In the genomic region with DNA sequence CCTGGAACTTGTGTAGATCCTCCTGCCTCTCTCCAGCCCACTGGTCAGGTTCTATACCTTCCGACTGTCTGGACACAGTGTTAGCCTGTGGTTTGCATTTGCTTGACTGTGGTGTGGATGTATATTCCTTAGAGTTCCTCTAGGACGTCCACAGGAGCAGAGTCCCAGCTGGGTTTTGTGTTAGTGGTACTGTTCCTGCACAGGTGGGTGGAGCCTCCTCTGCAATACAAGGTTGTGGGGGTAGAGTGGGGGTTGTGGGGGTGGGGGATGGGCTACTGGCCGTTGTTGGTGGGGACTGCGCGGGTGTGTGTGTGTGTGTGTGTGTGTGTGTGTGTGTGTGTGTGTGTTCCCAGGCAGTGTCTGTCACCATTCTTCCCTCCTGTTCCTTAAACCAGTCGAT, we compare ENCODE assay signal across 8 mouse cellular contexts. TPM values are rescaled to one million over a fixed set of nuclear protein-coding genes. Genes with fewer than 3 reads are reported as not detected.
DNase-seq lines count a peak whose midpoint lies in the region; ATAC-seq and TF ChIP-seq lines count a peak whose summit lies in the region.

No protein-coding gene starts in this region.

- TF ChIP-seq CTCF in intestine, postnatal 0 days (IDR thresholded peaks at IDR 0.05; ENCODE audit: low read depth) = no peak

- H3K9me3 ChIP-seq in intestine, embryonic 14.5 days (ENCODE audit: control insufficient read depth, low read length) = no peaks in the 10 kb centered on the region
- H3K9me3 ChIP-seq in intestine, postnatal 0 days (ENCODE audit: control insufficient read depth) = no peaks in the 10 kb centered on the region
- no peaks in the 10 kb centered on the region for H3K9me3 ChIP-seq in embryonic facial prominence, embryonic 13.5 days
- H3K9me3 ChIP-seq in hindbrain, embryonic 10.5 days = no peaks in the 10 kb centered on the region
- no peaks in the 10 kb centered on the region for H3K9me3 ChIP-seq in midbrain, embryonic 12.5 days

- H3K27me3 ChIP-seq in intestine, embryonic 14.5 days (replicated peaks; ENCODE audit: control insufficient read depth, insufficient read depth, low read length) = no peaks in the 10 kb centered on the region
- H3K27me3 ChIP-seq in intestine, postnatal 0 days (replicated peaks; ENCODE audit: control insufficient read depth, insufficient read depth, low read length) = no peaks in the 10 kb centered on the region
- no peaks in the 10 kb centered on the region for H3K27me3 ChIP-seq in embryonic facial prominence, embryonic 13.5 days
- H3K27me3 ChIP-seq in hindbrain, embryonic 10.5 days (ENCODE audit: insufficient read depth, poor library complexity, severe bottlenecking) = no peaks in the 10 kb centered on the region
- no peaks in the 10 kb centered on the region for H3K27me3 ChIP-seq in midbrain, embryonic 12.5 days

- H3K27ac ChIP-seq in intestine, embryonic 14.5 days (ENCODE audit: low read depth) = peak overlapping the region; percentile 84
- H3K27ac ChIP-seq in intestine, postnatal 0 days (ENCODE audit: low read depth, low read length) = no peak overlapping the region
- peak overlapping the region; percentile 87 for H3K27ac ChIP-seq in embryonic facial prominence, embryonic 13.5 days
- peak overlapping the region; percentile 67 for H3K27ac ChIP-seq in hindbrain, embryonic 10.5 days
- H3K27ac ChIP-seq in midbrain, embryonic 12.5 days (replicated peaks) = 0 out of 2 replicates have a peak overlapping the region, but pooled peaks have one; percentile 25

- no peaks in the 10 kb centered on the region for H3K36me3 ChIP-seq in intestine, embryonic 14.5 days (ENCODE audit: control insufficient read depth, insufficient read depth, low read length)
- H3K36me3 ChIP-seq in intestine, postnatal 0 days (ENCODE audit: control insufficient read depth, insufficient read depth) = no peaks in the 10 kb centered on the region
- no peaks in the 10 kb centered on the region for H3K36me3 ChIP-seq in embryonic facial prominence, embryonic 13.5 days
- no peaks in the 10 kb centered on the region for H3K36me3 ChIP-seq in hindbrain, embryonic 10.5 days
- no peaks in the 10 kb centered on the region for H3K36me3 ChIP-seq in midbrain, embryonic 12.5 days

- H3K9ac ChIP-seq in intestine, embryonic 14.5 days (ENCODE audit: low read length) = no peak overlapping the region
- no peak overlapping the region for H3K9ac ChIP-seq in intestine, postnatal 0 days (ENCODE audit: low read depth, low read length)
- no peak overlapping the region for H3K9ac ChIP-seq in embryonic facial prominence, embryonic 13.5 days
- H3K9ac ChIP-seq in midbrain, embryonic 12.5 days (replicated peaks) = no peak overlapping the region

- no peak overlapping the region for H3K4me2 ChIP-seq in intestine, embryonic 14.5 days (ENCODE audit: low read length)
- no peak overlapping the region for H3K4me2 ChIP-seq in intestine, postnatal 0 days (replicated peaks; ENCODE audit: low read depth)
- H3K4me2 ChIP-seq in embryonic facial prominence, embryonic 13.5 days = peak overlapping the region; percentile 44
- no peak overlapping the region for H3K4me2 ChIP-seq in midbrain, embryonic 12.5 days (replicated peaks)

- DNase-seq in intestine, embryonic 14.5 days (ENCODE audit: low spot score) = no peak
- no peak for DNase-seq in hindbrain, embryonic 10.5 days (ENCODE audit: low spot score)
- DNase-seq in cerebellum, adult 9-10 months = no peak
- no peak for DNase-seq in urinary bladder, postnatal 25 days (ENCODE audit: low spot score)
- no peak for DNase-seq in yolk sac, embryonic 10.5 days (ENCODE audit: low spot score)

- ATAC-seq in intestine, embryonic 14.5 days (replicated peaks; ENCODE audit: low FRiP score, low TSS enrichment, low read depth) = no peak
- no peak for ATAC-seq in intestine, postnatal 0 days
- 0 out of 2 replicates have a peak, but pooled peaks have one; percentile 17 for ATAC-seq in embryonic facial prominence, embryonic 13.5 days (ENCODE audit: insufficient number of reproducible peaks, insufficient read depth, low FRiP score, low TSS enrichment, low read depth)
- peak; percentile 42; the same call in 1 of the 2 replicates for ATAC-seq in midbrain, embryonic 12.5 days (ENCODE audit: low FRiP score, low read depth)

- no peak overlapping the region for H3K4me3 ChIP-seq in intestine, embryonic 14.5 days (ENCODE audit: low read depth, low read length)
- no peak overlapping the region for H3K4me3 ChIP-seq in intestine, postnatal 0 days (ENCODE audit: low read depth, low read length)
- H3K4me3 ChIP-seq in embryonic facial prominence, embryonic 13.5 days = no peak overlapping the region
- H3K4me3 ChIP-seq in hindbrain, embryonic 10.5 days = no peak overlapping the region
- no peak overlapping the region for H3K4me3 ChIP-seq in midbrain, embryonic 12.5 days

- 41% methylated on average over 6 of the region's 6 CpGs for WGBS in intestine, embryonic 14.5 days
- WGBS in intestine, postnatal 0 days = 33% methylated on average over 6 of the region's 6 CpGs
- WGBS in embryonic facial prominence, embryonic 13.5 days = 30% methylated on average over 6 of the region's 6 CpGs
- 55% methylated on average over 6 of the region's 6 CpGs for WGBS in hindbrain, embryonic 10.5 days
- 36% methylated on average over 6 of the region's 6 CpGs for WGBS in midbrain, embryonic 12.5 days

- H3K4me1 ChIP-seq in intestine, embryonic 14.5 days (replicated peaks; ENCODE audit: control insufficient read depth, insufficient read depth, low read length) = peaks cover 21% of the 10 kb centered on the region
- H3K4me1 ChIP-seq in intestine, postnatal 0 days (replicated peaks; ENCODE audit: control insufficient read depth, insufficient read depth, low read length) = no peaks in the 10 kb centered on the region
- peaks cover 41% of the 10 kb centered on the region for H3K4me1 ChIP-seq in embryonic facial prominence, embryonic 13.5 days
- H3K4me1 ChIP-seq in hindbrain, embryonic 10.5 days (replicated peaks) = peaks cover 19% of the 10 kb centered on the region
- H3K4me1 ChIP-seq in midbrain, embryonic 12.5 days = peaks cover 21% of the 10 kb centered on the region

RNA-seq across cellular contexts. Expression of a gene that starts 58.4 kb away (rescaled TPM):
- polyA plus RNA-seq in intestine, embryonic 14.5 days (2014; fragmentation: Nextera tagmentation; extraction: Ambion mirVana) = 4.4 and 4.9 TPM in 2 replicates
- 3.1 TPM in 2 replicates for polyA plus RNA-seq in intestine, postnatal 0 days (2015; fragmentation: Nextera tagmentation; extraction: Ambion mirVana)
- 10.2 and 12.3 TPM in 2 replicates for polyA plus RNA-seq in embryonic facial prominence, embryonic 13.5 days (2015; fragmentation: Nextera tagmentation; extraction: Ambion mirVana)
- polyA plus RNA-seq in hindbrain, embryonic 10.5 days (2016; fragmentation: Nextera tagmentation; extraction: Ambion mirVana) = 2.7 and 4.5 TPM in 2 replicates
- 4.3 and 7.3 TPM in 2 replicates for polyA plus RNA-seq in midbrain, embryonic 12.5 days (2016; fragmentation: Nextera tagmentation; extraction: Ambion mirVana)

Comparison
In these comparisons a context has a peak if more than half of its experiments do, and no peak if none do; other contexts are left out.
1. ATAC-seq: peak in embryonic facial prominence, embryonic 13.5 days (single experiment) and midbrain, embryonic 12.5 days (single experiment); none in intestine, embryonic 14.5 days (single experiment) and intestine, postnatal 0 days (single experiment).